Mouse (Mus musculus) hindbrain, embryonic 10.5 days (tissue): ENCODE measurements around the gene Sap18b. TPM values are rescaled to one million over a fixed set of nuclear protein-coding genes. Genes with fewer than 3 reads are reported as not detected.
A peak's percentile ranks its signal among the peaks of the same experiment; 100 is the strongest.

Experiments used
- DNase-seq: peaks from one replicate; pipeline ENCODE4 v3.0.0-alpha.2; 2017; ENCODE audit warnings: low spot score
- H3K27ac ChIP-seq: fragments of 300-500 bp; sonication (generic); 2 replicates; pipeline ENCODE4 v1.5.1; 2016; ENCODE audit warnings: mild to moderate bottlenecking, moderate library complexity
- H3K27me3 ChIP-seq: fragments of 300-500 bp; sonication (generic); 2 replicates; pipeline ENCODE4 v1.6.1; 2016; ENCODE audit warnings: mild to moderate bottlenecking; ENCODE audit not compliant: poor library complexity, insufficient read depth, severe bottlenecking
- H3K36me3 ChIP-seq: fragments of 300-500 bp; sonication (generic); 2 replicates; pipeline ENCODE4 v1.6.1; 2016; ENCODE audit warnings: mild to moderate bottlenecking, moderate library complexity
- H3K4me1 ChIP-seq: fragments of 300-500 bp; sonication (generic); replicated peaks from 2 replicates; pipeline ENCODE4 v1.6.1; 2016; ENCODE audit warnings: mild to moderate bottlenecking
- H3K4me3 ChIP-seq: fragments of 300-500 bp; sonication (generic); 2 replicates; pipeline ENCODE4 v1.5.1; 2016; ENCODE audit warnings: mild to moderate bottlenecking, moderate library complexity
- H3K9me3 ChIP-seq: fragments of 300-500 bp; sonication (generic); 2 replicates; pipeline ENCODE4 v1.6.1; 2016; ENCODE audit warnings: mild to moderate bottlenecking, moderate library complexity
- WGBS: fragments of 180-500 bp; shearing (Covaris S2); methylation state at CpG from one replicate; pipeline ENCODE4 v1.1.7; 2016; 5-methylcytosine and 5-hydroxymethylcytosine counted together
- polyA plus RNA-seq: library from polyadenylated mRNA; unstranded; fragments of >200 nt; fragmentation: Nextera tagmentation; extraction: Ambion mirVana; gene quantifications from 2 replicates; pipeline ENCODE4 v1.2.1, GENCODE M21; 2016

The Sap18b gene
- polyA plus RNA-seq, 1 experiment from 2014 or later: 387 TPM

- Histone ChIP-seq H3K27me3 (no peaks in the 10 kb centered on the region), H3K27ac (peak overlapping the region; percentile 86), H3K4me3 (peak overlapping the region; percentile 56), H3K36me3 (peaks cover 15% of the 10 kb centered on the region), H3K9me3 (no peaks in the 10 kb centered on the region), H3K4me1 (peaks cover 19% of the 10 kb centered on the region)
- WGBS: 0% methylated on average over 16 of the region's 16 CpGs
- peak; percentile 81 for DNase-seq
Measured at GRCm38 (mm10) chr8:95833435-95833984, 8.4 kb downstream of the Sap18b start.

GRCm38 (mm10) chr8:95835891-95836290 lies 10.7 kb downstream of the Sap18b start:
- H3K4me1 ChIP-seq: peaks cover 19% of the 10 kb centered on the region
- no peak for DNase-seq
- no peak overlapping the region for H3K4me3 ChIP-seq
- 76% methylated on average over 4 of the region's 4 CpGs for whole genome bisulfite sequencing
- no peaks in the 10 kb centered on the region for H3K9me3 ChIP-seq
- H3K36me3 ChIP-seq: peaks cover 28% of the 10 kb centered on the region
- H3K27ac ChIP-seq: no peak overlapping the region
- no peaks in the 10 kb centered on the region for H3K27me3 ChIP-seq

- Histone ChIP-seq H3K4me3 (no peak overlapping the region), H3K4me1 (peaks cover 18% of the 10 kb centered on the region), H3K9me3 (no peaks in the 10 kb centered on the region), H3K27me3 (no peaks in the 10 kb centered on the region), H3K27ac (no peak overlapping the region), H3K36me3 (peaks cover 42% of the 10 kb centered on the region)
- DNase-seq: no peak
- 91% methylated on average over 10 of the region's 10 CpGs for WGBS
Measured at GRCm38 (mm10) chr8:95837266-95837665, 12.1 kb downstream of the Sap18b start.

- peaks cover 62% of the 10 kb centered on the region for H3K36me3 ChIP-seq
- H3K27me3 ChIP-seq: no peaks in the 10 kb centered on the region
- H3K27ac ChIP-seq: no peak overlapping the region
- peaks cover under 1% of the 10 kb centered on the region; the same call in 1 of the 2 replicates for H3K4me1 ChIP-seq
- 98% methylated on average over 4 of the region's 4 CpGs for WGBS
- no peaks in the 10 kb centered on the region for H3K9me3 ChIP-seq
- DNase-seq: no peak
- H3K4me3 ChIP-seq: no peak overlapping the region
Measured at GRCm38 (mm10) chr8:95839289-95839688, 14.1 kb downstream of the Sap18b start.

- Histone ChIP-seq H3K27me3 (no peaks in the 10 kb centered on the region), H3K4me3 (no peak overlapping the region), H3K9me3 (no peaks in the 10 kb centered on the region), H3K36me3 (peaks cover 80% of the 10 kb centered on the region), H3K4me1 (no peaks in the 10 kb centered on the region), H3K27ac (no peak overlapping the region)
- DNase-seq: no peak
- 90% methylated on average over 15 of the region's 15 CpGs for WGBS
Measured at GRCm38 (mm10) chr8:95841436-95841835, 16.3 kb downstream of the Sap18b start.

GRCm38 (mm10) chr8:95843968-95844367 lies 18.8 kb downstream of the Sap18b start:
- H3K36me3 ChIP-seq: peaks cover 80% of the 10 kb centered on the region
- WGBS: 96% methylated on average over 6 of the region's 6 CpGs
- no peaks in the 10 kb centered on the region for H3K9me3 ChIP-seq
- no peak for DNase-seq
- no peaks in the 10 kb centered on the region for H3K4me1 ChIP-seq
- H3K27ac ChIP-seq: no peak overlapping the region
- no peaks in the 10 kb centered on the region for H3K27me3 ChIP-seq
- no peak overlapping the region for H3K4me3 ChIP-seq

- Histone ChIP-seq H3K4me1 (no peaks in the 10 kb centered on the region), H3K27ac (no peak overlapping the region), H3K4me3 (no peak overlapping the region), H3K9me3 (no peaks in the 10 kb centered on the region), H3K27me3 (no peaks in the 10 kb centered on the region), H3K36me3 (peaks cover 75% of the 10 kb centered on the region)
- 92% methylated on average over 7 of the region's 7 CpGs for WGBS
- no peak for DNase-seq
Measured at GRCm38 (mm10) chr8:95845026-95845425, 19.9 kb downstream of the Sap18b start.

GRCm38 (mm10) chr8:95848061-95848551 lies 23.0 kb downstream of the Sap18b start:
- no peak overlapping the region for H3K4me3 ChIP-seq
- no peak overlapping the region for H3K27ac ChIP-seq
- DNase-seq: no peak
- 85% methylated on average over 24 of the region's 24 CpGs for WGBS
- no peaks in the 10 kb centered on the region for H3K27me3 ChIP-seq
- peaks cover 12% of the 10 kb centered on the region for H3K4me1 ChIP-seq
- H3K9me3 ChIP-seq: no peaks in the 10 kb centered on the region
- peaks cover 45% of the 10 kb centered on the region for H3K36me3 ChIP-seq

- peaks cover 12% of the 10 kb centered on the region for H3K4me1 ChIP-seq
- H3K4me3 ChIP-seq: no peak overlapping the region
- DNase-seq: no peak
- H3K27me3 ChIP-seq: no peaks in the 10 kb centered on the region
- peaks cover 37% of the 10 kb centered on the region for H3K36me3 ChIP-seq
- WGBS: 89% methylated on average over 19 of the region's 19 CpGs
- no peak overlapping the region for H3K27ac ChIP-seq
- no peaks in the 10 kb centered on the region for H3K9me3 ChIP-seq
Measured at GRCm38 (mm10) chr8:95848734-95849464, 23.8 kb downstream of the Sap18b start.

GRCm38 (mm10) chr8:95850326-95850725 lies 25.2 kb downstream of the Sap18b start:
- Histone ChIP-seq H3K4me1 (peaks cover 12% of the 10 kb centered on the region), H3K9me3 (no peaks in the 10 kb centered on the region), H3K27me3 (no peaks in the 10 kb centered on the region), H3K27ac (no peak overlapping the region), H3K36me3 (peaks cover 23% of the 10 kb centered on the region), H3K4me3 (no peak overlapping the region)
- no peak for DNase-seq
- WGBS: 94% methylated on average over 2 of the region's 2 CpGs

- H3K27me3 ChIP-seq: no peaks in the 10 kb centered on the region
- peaks cover 9% of the 10 kb centered on the region for H3K36me3 ChIP-seq
- no peaks in the 10 kb centered on the region for H3K9me3 ChIP-seq
- peak overlapping the region; percentile 72 for H3K4me3 ChIP-seq
- no peak for DNase-seq
- no peak overlapping the region for H3K27ac ChIP-seq
- 75% methylated on average over 4 of the region's 4 CpGs for WGBS
- peaks cover 12% of the 10 kb centered on the region for H3K4me1 ChIP-seq
Measured at GRCm38 (mm10) chr8:95852290-95852689, 27.1 kb downstream of the Sap18b start.

GRCm38 (mm10) chr8:95853102-95853843 lies 28.1 kb downstream of the Sap18b start, which contains the start of gene Slc38a7:
TSS of gene Slc38a7 (minus strand) at chr8:95853539.
- Histone ChIP-seq H3K27me3 (no peaks in the 10 kb centered on the region), H3K4me1 (peaks cover 12% of the 10 kb centered on the region), H3K27ac (peak within 1 kb of the TSS; percentile 77), H3K36me3 (peaks cover 3% of the 10 kb centered on the region), H3K9me3 (no peaks in the 10 kb centered on the region), H3K4me3 (peak within 1 kb of the TSS; percentile 72)
- 15% methylated on average over 22 of the region's 22 CpGs for WGBS
- peak; percentile 71 for DNase-seq

GRCm38 (mm10) chr8:95854174-95854573 lies 29.0 kb downstream of the Sap18b start:
- peaks cover 12% of the 10 kb centered on the region for H3K4me1 ChIP-seq
- H3K9me3 ChIP-seq: no peaks in the 10 kb centered on the region
- no peaks in the 10 kb centered on the region for H3K27me3 ChIP-seq
- no peak overlapping the region for H3K27ac ChIP-seq
- no peaks in the 10 kb centered on the region for H3K36me3 ChIP-seq
- no peak for DNase-seq
- no peak overlapping the region for H3K4me3 ChIP-seq
- WGBS: 87% methylated on average over 6 of the region's 6 CpGs
